Mouse (Mus musculus): ENCODE results near the gene Samd10. TPM values are rescaled to one million over a fixed set of nuclear protein-coding genes. Genes with fewer than 3 reads are reported as not detected.
A peak's percentile ranks its signal among the peaks of the same experiment; 100 is the strongest.

Samd10 gene
- polyA plus RNA-seq (2017; shearing (Covaris generic)), result 10 to 100 TPM in 1 of 2 experiments, 1 to 10 TPM in 1; 8.7 to 12.5 TPM

DNA sequence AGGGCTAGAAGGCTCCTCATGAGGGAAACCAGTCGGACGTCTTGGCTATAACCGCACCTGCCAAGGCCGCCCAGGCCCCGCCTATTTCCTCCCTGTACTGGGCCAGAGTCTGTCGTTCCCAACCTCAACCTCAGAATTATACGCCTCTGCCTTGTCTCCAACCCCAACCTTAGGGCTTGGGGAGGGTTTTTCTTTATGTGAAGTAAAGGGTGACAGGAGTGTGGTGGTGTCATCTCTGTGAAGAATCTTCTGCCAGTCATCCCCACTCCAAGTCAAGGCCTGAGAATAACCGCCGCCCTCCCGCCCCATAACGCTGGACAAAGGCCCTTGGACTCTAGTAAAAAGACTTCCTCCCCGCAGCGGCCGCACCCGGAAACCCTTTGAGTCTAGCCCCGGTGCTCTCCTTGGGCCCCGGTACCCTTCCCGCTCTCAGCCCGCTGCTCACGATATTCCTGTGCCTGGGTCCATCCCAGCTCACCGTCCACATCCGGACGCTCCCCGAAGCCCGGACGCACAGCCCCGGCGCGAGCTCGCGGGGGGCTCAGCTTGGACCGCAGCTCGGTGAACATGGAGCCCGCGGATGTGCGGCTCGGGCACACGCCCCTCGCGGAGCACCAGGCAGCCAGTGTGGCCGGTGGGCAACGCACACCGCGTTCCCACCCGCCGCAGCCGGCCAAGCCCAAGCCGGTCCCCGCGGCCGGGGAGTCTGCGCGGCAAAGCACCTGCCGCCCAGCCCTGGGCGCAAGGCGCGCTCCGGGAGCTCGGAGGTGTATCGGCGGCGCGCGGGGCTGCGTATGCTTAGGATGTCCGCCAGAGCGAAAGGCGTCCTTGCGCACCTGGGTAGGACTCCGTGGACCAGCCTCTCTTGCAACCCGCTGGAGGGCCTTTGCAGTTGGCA is at the start of gene Samd10:
Gene Samd10 (minus strand): TSS at position 759 of the 898 bp plus-strand sequence.
- peak; percentile 29 for ATAC-seq

GRCm38 (mm10) chr2:181646626-181647472 is 47.8 kb upstream of the Samd10 start:
- ATAC-seq, result no peak

GRCm38 (mm10) chr2:181645666-181646065 is 46.7 kb upstream of the Samd10 start:
- no peak for ATAC-seq

DNA sequence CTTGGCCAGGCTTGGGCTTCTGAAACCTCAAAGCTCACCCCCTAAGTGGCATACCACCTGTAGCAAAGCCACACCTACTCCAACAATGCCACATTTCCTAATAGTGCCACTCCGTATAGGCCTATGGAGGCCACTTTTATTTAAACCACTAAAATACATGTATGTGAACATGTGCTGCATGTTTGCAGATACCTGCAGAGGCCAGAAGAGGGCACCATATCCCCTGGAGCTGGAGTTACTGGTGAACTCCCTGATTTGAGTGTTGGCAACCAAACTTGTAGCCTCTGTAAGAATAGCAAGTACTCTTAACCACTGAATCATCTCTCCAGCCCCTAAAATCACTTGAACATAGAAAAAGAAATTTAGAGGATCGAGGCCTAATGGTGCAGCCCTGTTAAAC is 45.3 kb upstream of the Samd10 start:
- ATAC-seq, result peak; percentile 43

DNA sequence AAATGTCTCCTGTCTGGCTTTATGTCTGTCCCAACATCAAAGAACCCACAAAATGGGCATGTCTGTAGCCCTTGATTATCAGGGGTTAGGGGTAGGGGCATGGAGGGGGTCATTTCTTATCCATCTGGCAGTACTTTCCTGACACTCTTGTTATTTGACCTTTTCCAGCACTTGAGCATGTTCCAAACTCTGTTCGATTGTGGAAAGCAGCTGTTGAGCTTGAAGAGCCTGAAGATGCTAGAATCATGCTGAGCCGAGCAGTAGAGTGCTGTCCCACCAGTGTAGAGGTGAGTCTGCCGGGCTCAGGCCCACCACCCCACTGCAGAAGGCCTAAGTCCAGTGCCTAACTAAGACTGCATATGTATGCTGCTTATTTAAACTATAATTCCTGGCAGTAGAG is 36.9 kb upstream of the Samd10 start:
- ATAC-seq, result no peak

DNA sequence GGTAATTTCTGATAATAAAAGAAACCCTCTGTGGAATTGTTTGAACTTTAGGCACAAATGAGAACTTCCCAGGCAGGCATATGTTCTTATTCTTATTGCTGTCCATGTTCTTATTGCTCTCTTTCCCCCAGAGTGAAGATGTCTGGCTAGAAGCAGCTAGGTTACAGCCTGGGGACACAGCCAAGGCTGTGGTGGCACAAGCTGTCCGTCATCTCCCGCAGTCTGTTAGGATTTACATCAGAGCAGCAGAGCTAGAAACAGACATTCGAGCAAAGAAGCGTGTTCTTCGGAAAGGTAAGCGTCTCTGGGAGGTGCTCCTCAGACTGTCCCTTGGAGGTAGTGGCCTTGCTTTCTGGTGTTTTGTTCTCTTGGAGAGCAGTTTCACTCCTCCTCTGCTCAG is 33.6 kb upstream of the Samd10 start:
- no peak for ATAC-seq

DNA sequence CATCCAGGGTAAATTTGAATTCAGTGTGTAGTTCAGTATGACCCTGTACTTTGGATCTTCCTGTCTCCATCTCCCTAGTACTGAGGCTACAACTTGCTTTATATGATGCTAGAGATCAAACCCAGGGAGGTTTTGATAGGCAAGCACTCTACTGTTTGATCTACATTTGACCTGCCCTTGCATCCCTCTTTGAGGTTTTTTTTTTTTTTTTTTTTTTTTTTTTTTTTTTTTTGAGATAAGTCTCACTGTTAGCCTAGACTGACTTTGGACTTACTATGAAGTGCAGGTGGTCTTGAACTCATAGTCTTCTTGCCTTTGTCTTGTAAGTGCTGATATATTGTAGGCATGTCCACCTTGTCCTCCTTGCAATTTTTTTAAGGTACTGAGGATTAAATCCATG is 29.5 kb upstream of the Samd10 start:
- ATAC-seq, result no peak

DNA sequence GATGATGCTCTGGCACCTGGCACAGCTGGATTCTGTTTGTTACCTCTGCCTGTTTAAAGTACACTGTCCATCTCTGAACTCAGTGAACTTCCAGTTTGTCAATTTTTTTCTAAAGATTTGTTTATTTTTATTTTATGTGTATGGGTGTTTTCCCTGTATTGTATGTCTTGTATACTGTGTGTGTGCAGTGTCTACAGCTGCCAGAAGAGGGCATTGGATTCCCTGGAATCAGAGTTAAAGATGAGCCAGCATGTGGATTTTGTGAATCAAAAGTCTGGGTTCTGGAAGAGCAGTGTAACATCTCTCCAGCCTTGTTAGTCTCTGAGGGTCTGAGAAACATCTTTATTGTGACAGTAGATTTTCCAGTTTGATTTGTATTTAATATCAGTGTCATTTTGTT is 24.4 kb upstream of the Samd10 start:
- no peak for ATAC-seq

- no peak for ATAC-seq
These were observed 19.9 kb upstream of the Samd10 start for GRCm38 (mm10) chr2:181618761-181619495.

DNA sequence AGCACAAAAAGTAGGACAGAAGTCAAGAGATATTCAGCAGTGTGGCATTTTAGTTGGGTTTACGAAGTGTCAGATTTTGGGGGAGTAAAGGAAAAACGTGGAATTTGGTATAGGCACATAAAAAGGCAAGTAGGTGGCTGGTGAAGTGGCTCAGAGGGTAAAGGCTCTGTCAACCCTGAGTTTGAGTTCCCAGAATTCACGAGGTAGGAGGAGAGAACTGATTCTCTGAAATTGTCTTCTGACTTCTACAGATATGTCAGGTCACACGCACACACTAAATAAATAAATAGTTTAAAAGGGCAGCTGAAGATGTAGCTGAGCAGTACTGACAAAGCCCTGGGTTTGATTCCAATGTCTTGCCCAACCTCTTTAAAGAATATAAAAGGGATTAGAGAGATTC is 3.4 kb upstream of the Samd10 start:
- ATAC-seq, result no peak

DNA sequence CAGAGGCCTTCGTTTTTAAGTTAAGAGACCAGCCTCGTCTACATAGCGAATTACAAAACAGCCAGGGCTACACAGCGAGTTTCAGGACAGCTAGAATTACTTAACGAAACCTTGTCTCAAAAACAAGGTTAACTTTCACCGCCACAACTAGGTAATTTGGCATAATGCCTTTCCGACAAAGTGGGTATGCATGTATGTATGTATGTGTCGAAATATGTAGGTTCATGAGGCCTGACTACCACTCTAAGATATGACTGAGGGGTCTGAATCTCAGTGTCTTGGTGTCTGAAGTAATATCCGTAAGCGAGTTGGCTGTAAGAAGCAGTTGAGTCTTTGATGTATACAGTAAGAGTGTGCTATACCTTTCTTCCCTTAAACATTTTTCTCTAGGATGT is 2.7 kb upstream of the Samd10 start:
- ATAC-seq, result no peak

DNA sequence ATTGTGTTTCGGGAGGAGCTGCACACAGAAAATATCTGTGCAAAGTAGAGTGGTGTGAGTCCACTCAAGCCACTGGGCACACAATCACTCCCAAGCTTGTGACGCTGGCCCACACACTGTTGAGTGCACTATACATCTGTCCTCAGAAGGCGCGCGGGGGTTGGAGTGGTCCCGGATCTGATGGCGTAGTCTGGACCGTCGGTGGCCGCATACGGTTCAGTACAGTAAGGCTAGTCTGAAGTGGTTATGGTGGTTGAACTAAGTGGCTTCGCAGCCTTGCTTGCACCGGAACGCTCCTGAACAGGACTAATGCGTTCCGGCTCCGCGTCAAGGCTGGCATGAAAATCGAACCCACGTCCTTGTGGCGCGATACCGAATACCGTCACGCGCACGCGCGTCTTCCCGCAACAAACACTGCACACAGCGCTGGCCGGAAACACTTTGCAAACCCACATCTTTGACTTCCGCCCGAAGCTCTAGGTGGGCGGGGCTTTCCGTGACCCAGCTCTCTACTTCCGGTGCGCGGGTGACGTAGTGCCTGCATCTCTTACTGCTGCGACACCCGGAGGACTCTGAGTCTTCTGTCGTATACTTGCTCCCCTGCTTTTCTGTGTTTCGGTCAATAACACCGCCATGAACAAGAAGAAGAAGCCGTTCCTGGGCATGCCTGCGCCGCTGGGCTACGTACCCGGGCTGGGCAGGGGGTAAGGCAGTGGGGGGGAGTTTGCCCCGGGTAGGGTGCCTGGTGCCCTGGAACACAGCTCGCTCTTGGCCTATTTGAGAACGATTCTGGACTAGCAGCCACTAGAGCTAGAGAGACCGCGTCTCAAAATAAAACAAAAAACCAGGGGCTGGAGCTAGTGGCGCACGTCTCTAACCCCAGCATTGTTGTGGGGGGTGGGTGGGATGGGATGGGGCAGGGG is 2.1 kb upstream of the Samd10 start:
- ATAC-seq, result peak; percentile 93

GRCm38 (mm10) chr2:181600226-181600758 is 1.3 kb upstream of the Samd10 start:
- no peak for ATAC-seq

GRCm38 (mm10) chr2:181597378-181598061 is 1.5 kb downstream of the Samd10 start:
- no peak for ATAC-seq

GRCm38 (mm10) chr2:181596221-181596960 is 2.6 kb downstream of the Samd10 start:
- no peak for ATAC-seq

DNA sequence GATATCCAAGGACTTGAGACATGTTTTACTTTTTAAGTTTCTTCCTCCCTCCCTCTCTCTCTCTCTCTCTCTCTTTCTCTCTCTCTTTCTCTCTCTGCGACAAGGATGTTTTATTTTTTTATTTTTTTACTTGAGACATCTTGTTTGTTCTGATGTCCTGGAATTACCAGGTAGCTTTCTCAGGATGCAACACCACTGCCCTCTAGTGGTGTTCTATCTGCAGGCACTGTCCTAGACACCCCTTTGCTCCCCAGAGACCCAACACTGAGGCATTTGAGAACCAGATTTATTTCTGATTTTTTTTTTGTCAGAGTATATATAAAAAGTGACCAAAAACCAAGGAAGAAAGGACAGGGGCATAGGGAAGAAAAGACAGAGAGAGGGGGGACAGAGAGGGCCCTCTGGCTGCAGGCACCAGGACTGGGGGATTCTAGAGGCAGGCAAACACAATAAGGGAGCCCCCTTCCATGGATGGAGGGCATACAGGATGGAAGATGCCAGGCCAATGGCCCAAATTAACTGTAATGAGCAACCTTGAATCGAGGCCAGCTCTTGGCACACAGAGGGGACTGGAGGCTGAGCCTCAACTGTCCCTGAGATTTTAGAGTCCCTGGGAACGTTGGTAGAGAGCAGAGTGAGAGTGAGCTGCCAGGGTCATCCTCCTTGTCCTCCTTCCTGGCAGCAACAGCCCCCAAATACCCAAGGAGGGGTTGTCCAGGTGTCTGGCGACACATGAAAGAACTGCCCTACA is 3.9 kb downstream of the Samd10 start:
- ATAC-seq, result no peak

- ATAC-seq, result no peak
These were observed 5.1 kb downstream of the Samd10 start for GRCm38 (mm10) chr2:181593937-181594336.

- ATAC-seq, result no peak
These were observed 6.0 kb downstream of the Samd10 start for GRCm38 (mm10) chr2:181593042-181593421.
